Mouse (Mus musculus) megakaryocyte, embryonic 14.5 days (primary cell): ENCODE measurements around the gene Zbtb43.

ENCODE experiments used
- FLI1 ChIP-seq: IDR thresholded peaks from 2 replicates; pipeline ENCODE4 v1.6.1; 2012; ENCODE audit warnings: low read length, inconsistent platforms, mixed read lengths
- GATA1 ChIP-seq: IDR thresholded peaks from 3 replicates; pipeline ENCODE4 v1.6.1; 2012; ENCODE audit warnings: mixed read lengths, low read length, inconsistent platforms, borderline replicate concordance

DNA sequence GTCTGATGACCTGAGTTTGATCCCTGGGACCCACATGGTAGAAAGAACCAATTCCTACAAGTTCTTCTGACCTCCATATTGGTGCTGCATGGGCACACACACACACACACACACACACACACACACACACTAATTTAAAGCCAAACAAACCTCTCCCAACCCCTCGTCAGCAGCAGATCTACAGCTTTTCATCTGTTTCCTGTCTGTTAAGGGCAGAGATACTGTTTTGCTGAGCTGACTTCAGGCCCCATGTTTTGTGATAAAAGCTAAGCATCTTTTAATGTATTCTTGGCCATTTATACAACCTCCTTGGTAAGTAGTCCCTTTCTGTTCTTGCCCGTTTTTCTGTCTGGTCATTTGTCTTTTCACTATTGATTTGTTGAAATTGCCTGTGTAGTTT is 34.2 kb upstream of the Zbtb43 start:
- TF ChIP-seq GATA1 (no peak), FLI1 (no peak)
